Mouse (Mus musculus) neural tube, embryonic 11.5 days (tissue): ENCODE data around the gene Ptov1. TPM values are rescaled to one million over a fixed set of nuclear protein-coding genes. Genes with fewer than 3 reads are reported as not detected.

Experiments
- ATAC-seq: fragments of 200-750 bp; cut with Nextera tagmentation; 2 replicates; pipeline ENCODE4 v1.8.0; 2017; ENCODE audit warnings: moderate number of reproducible peaks, mild to moderate bottlenecking, moderate TSS enrichment, moderate library complexity; ENCODE audit not compliant: insufficient read depth, low FRiP score, low TSS enrichment
- DNase-seq: peaks from one replicate; pipeline ENCODE4 v3.0.0-alpha.2; 2015; ENCODE audit warnings: low spot score
- H3K27ac ChIP-seq: fragments of 300-500 bp; sonication (generic); 2 replicates; pipeline ENCODE4 v1.5.1; 2014; ENCODE audit warnings: low read depth, mild to moderate bottlenecking, low read length
- H3K27me3 ChIP-seq: fragments of 300-500 bp; sonication (generic); 2 replicates; pipeline ENCODE4 v1.6.1; 2014; ENCODE audit warnings: mild to moderate bottlenecking, low read length, mixed read lengths; ENCODE audit not compliant: control insufficient read depth, insufficient read depth
- H3K36me3 ChIP-seq: fragments of 300-500 bp; sonication (generic); 2 replicates; pipeline ENCODE4 v1.6.1; 2014; ENCODE audit warnings: mild to moderate bottlenecking, low read length, moderate library complexity, mixed read lengths; ENCODE audit not compliant: control insufficient read depth, insufficient read depth
- H3K4me1 ChIP-seq: fragments of 300-500 bp; sonication (generic); 2 replicates; pipeline ENCODE4 v1.6.1; 2014; ENCODE audit warnings: low read length, mixed read lengths; ENCODE audit not compliant: control insufficient read depth, insufficient read depth
- H3K4me2 ChIP-seq: fragments of 300-500 bp; sonication (generic); 2 replicates; pipeline ENCODE4 v1.6.1; 2014; ENCODE audit warnings: low read depth, mild to moderate bottlenecking, moderate library complexity
- H3K4me3 ChIP-seq: fragments of 300-500 bp; sonication (generic); 2 replicates; pipeline ENCODE4 v1.5.1; 2014; ENCODE audit warnings: low read depth, low read length
- H3K9ac ChIP-seq: fragments of 300-500 bp; sonication (generic); 2 replicates; pipeline ENCODE4 v1.6.1; 2014; ENCODE audit warnings: mild to moderate bottlenecking, low read length
- H3K9me3 ChIP-seq: fragments of 300-500 bp; sonication (generic); 2 replicates; pipeline ENCODE4 v1.6.1; 2016; ENCODE audit warnings: low read length; ENCODE audit not compliant: control insufficient read depth
- WGBS: fragments of 180-500 bp; shearing (Covaris S2); extraction: QIAGEN DNeasy Blood & Tissue Kit; methylation state at CpG from one replicate; pipeline ENCODE4 v1.1.7; 2014; 5-methylcytosine and 5-hydroxymethylcytosine counted together
- polyA plus RNA-seq: library from polyadenylated mRNA; unstranded; fragments of >200 nt; fragmentation: Nextera tagmentation; extraction: Ambion mirVana; gene quantifications from 2 replicates; pipeline ENCODE4 v1.2.1, GENCODE M21; 2014

Gene Ptov1
- polyA plus RNA-seq, 1 experiment from 2014 or later: 419 TPM

- Histone ChIP-seq H3K9me3 (no peaks in the 10 kb centered on the region), H3K27ac (no peak overlapping the region), H3K9ac (no peak overlapping the region), H3K4me1 (peaks cover 33% of the 10 kb centered on the region), H3K4me3 (no peak overlapping the region), H3K36me3 (no peaks in the 10 kb centered on the region), H3K27me3 (no peaks in the 10 kb centered on the region), H3K4me2 (no peak overlapping the region; the same call in 1 of the 2 replicates)
- no peak for ATAC-seq
- no peak for DNase-seq
- 88% methylated on average over 2 of the region's 2 CpGs for WGBS
Measured at GRCm38 (mm10) chr7:44853065-44853464, 16.5 kb downstream of the Ptov1 start.

DNA sequence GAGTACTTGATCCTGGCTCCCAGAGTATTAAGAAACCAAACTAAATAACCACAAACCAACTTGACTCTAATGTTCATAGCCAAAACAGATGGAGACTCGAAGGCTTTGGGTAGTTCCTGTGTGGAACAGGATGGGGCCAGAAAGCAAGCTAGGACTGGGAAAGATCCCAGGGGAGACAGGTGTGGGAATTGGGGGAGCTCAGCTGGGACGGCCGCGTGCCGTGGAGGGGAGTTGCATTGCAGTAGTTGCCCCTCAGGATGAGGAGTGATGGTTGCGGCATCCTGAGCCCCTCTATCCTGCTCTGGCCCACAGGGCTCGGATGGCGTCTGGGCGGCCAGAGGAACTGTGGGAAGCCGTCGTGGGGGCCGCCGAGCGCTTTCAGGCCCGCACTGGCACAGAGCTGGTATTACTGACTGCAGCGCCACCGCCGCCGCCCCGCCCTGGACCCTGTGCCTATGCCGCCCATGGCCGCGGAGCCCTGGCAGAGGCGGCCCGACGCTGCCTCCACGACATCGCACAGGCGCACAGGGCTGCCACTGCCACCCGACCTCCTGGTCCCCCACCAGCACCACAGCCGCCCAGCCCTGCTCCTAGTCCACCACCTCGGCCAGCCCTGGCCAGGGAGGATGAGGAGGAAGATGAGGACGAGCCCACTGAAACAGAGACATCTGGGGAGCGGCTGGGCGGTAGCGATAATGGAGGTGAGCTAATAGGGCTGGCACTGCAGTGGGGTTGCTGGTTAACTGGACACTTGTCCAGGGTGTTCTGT lies 17.1 kb downstream of the Ptov1 start:
- Histone ChIP-seq H3K9ac (no peak overlapping the region), H3K27ac (no peak overlapping the region), H3K4me2 (no peak overlapping the region), H3K4me3 (no peak overlapping the region), H3K27me3 (no peaks in the 10 kb centered on the region), H3K4me1 (peaks cover 32% of the 10 kb centered on the region), H3K9me3 (no peaks in the 10 kb centered on the region), H3K36me3 (no peaks in the 10 kb centered on the region)
- ATAC-seq (no peak), DNase-seq (no peak)
- WGBS: 94% methylated on average over 36 of the region's 36 CpGs

GRCm38 (mm10) chr7:44851625-44852234 lies 17.9 kb downstream of the Ptov1 start:
- Histone ChIP-seq H3K27ac (no peak overlapping the region), H3K4me3 (no peak overlapping the region)

DNA sequence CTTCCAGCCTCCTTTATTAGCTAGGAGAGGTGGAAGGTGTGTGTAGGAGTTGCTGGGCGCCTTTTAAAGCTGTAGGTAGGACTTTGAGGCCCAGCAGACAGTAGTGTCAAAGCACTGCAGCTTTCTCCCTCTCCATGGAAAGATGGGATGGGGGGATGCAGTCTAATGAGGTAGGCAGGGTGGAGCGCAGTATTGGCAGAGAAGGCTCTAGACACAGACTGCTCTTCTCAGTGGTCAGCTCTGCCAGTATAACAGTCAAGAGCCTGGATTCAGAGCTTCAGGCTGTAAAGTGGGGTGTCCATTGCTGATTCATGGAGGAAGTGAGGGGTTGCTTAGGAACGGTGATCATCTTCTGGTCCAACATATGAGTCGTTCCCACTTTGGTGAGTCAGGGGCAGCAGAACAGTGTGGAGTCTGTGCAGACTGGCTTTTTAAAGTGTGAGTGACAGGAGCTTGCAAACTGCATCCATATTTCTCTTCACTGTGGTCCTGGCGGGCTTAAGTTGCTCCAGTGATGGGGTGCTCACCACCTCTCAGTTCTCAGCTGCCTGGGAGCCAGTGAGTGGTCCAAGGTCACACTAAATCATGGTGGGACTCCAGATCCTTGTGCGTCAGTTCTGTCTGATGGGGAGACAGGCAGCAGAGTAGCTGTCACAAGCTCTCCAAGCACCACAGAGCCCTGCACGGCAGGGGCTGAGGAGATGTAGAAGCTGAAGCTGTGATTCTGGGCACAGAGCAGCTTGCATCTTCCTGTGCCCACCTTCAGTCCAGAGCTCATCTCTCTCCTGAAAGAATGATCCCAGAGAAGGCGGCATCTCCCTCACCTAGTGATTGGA lies 18.6 kb downstream of the Ptov1 start:
- ATAC-seq (no peak), DNase-seq (no peak)
- peak overlapping the region; percentile 91 for H3K4me2 ChIP-seq
- H3K36me3 ChIP-seq: no peaks in the 10 kb centered on the region
- peaks cover 27% of the 10 kb centered on the region for H3K4me1 ChIP-seq
- no peaks in the 10 kb centered on the region for H3K9me3 ChIP-seq
- no peaks in the 10 kb centered on the region for H3K27me3 ChIP-seq
- H3K4me3 ChIP-seq: peak overlapping the region; percentile 85
- no peak overlapping the region for H3K27ac ChIP-seq
- WGBS: 83% methylated on average over 8 of the region's 8 CpGs
- H3K9ac ChIP-seq: peak overlapping the region; percentile 83

More at GRCm38 (mm10) chr7:44851625-44852234, 17.9 kb downstream of the Ptov1 start:
- WGBS: 94% methylated on average over 12 of the region's 12 CpGs
- H3K4me2 ChIP-seq: no peak overlapping the region
- H3K4me1 ChIP-seq: peaks cover 31% of the 10 kb centered on the region
- H3K27me3 ChIP-seq: no peaks in the 10 kb centered on the region
- no peak overlapping the region for H3K9ac ChIP-seq
- DNase-seq (no peak), ATAC-seq (no peak)
- no peaks in the 10 kb centered on the region for H3K36me3 ChIP-seq
- H3K9me3 ChIP-seq: no peaks in the 10 kb centered on the region

DNA sequence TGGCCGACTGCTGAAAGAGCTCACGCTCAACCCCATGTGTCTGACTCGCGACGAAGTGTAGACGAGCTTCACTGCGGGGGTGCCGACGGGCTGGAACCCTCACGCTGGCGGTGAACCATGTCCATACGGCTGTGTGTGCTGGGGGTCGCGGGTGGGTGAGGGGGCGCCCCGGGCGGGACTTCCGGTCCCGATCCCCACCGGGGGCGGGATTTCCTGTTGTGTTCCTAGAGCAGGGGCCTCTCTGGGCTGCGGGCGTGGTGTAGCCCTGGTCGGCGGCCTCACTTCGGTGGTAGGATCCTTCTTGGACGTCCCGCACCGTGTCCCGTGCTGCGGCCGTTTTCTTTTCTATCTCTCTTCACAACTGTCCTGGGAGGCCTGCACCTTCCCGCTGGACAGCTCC lies 19.4 kb downstream of the Ptov1 start:
- H3K27ac ChIP-seq: peak overlapping the region; percentile 68
- H3K9ac ChIP-seq: peak overlapping the region; percentile 83
- ATAC-seq (peak; percentile 49), DNase-seq (peak; percentile 86)
- no peaks in the 10 kb centered on the region for H3K9me3 ChIP-seq
- 0% methylated on average over 33 of the region's 33 CpGs for WGBS
- H3K4me1 ChIP-seq: peaks cover 24% of the 10 kb centered on the region
- H3K4me3 ChIP-seq: peak overlapping the region; percentile 85
- peaks cover 4% of the 10 kb centered on the region for H3K36me3 ChIP-seq
- no peaks in the 10 kb centered on the region for H3K27me3 ChIP-seq
- peak overlapping the region; percentile 91 for H3K4me2 ChIP-seq

- H3K4me2 ChIP-seq: peak overlapping the region; percentile 91
- H3K27me3 ChIP-seq: no peaks in the 10 kb centered on the region
- H3K9me3 ChIP-seq: no peaks in the 10 kb centered on the region
- whole genome bisulfite sequencing: under 1% methylated on average over 41 of the region's 41 CpGs
- ATAC-seq: peak; percentile 72
- H3K4me1 ChIP-seq: peaks cover 20% of the 10 kb centered on the region
- DNase-seq: peak; percentile 93
- peak overlapping the region; percentile 68 for H3K27ac ChIP-seq
- H3K36me3 ChIP-seq: peaks cover 6% of the 10 kb centered on the region
- H3K9ac ChIP-seq: peak overlapping the region; percentile 83
- H3K4me3 ChIP-seq: peak overlapping the region; percentile 85
Measured at GRCm38 (mm10) chr7:44849416-44850111, 20.0 kb downstream of the Ptov1 start.

- peak within 1 kb of the TSS; percentile 68 for H3K27ac ChIP-seq
- peaks cover 6% of the 10 kb centered on the region for H3K36me3 ChIP-seq
- H3K4me3 ChIP-seq: peak within 1 kb of the TSS; percentile 85
- DNase-seq (peak; percentile 96), ATAC-seq (peak; percentile 81)
- peak within 1 kb of the TSS; percentile 83 for H3K9ac ChIP-seq
- H3K27me3 ChIP-seq: no peaks in the 10 kb centered on the region
- peaks cover 15% of the 10 kb centered on the region for H3K4me1 ChIP-seq
- no peaks in the 10 kb centered on the region for H3K9me3 ChIP-seq
- peak within 1 kb of the TSS; percentile 91 for H3K4me2 ChIP-seq
- WGBS: 0% methylated on average over 54 of the region's 54 CpGs
Measured at GRCm38 (mm10) chr7:44848561-44849415, 20.8 kb downstream of the Ptov1 start, which contains the start of the genes Akt1s1 and Tbc1d17. Gene Akt1s1 (plus strand): TSS chr7:44848991. Gene Tbc1d17 (minus strand): TSS chr7:44849079.
